Mouse (Mus musculus): ENCODE measurements around the gene Clec16a. TPM values are rescaled to one million over a fixed set of nuclear protein-coding genes. Genes with fewer than 3 reads are reported as not detected.
A peak's percentile ranks its signal among the peaks of the same experiment; 100 is the strongest.

Gene Clec16a
- polyA plus RNA-seq (2012; rRNA removed): 2.7 and 3.1 TPM in 2 replicates
- polyA plus RNA-seq (2014; fragmentation: Nextera tagmentation; extraction: Ambion mirVana): 9.6 and 10.0 TPM in 2 replicates

GRCm38 (mm10) chr16:10544995-10545622 is at the start of gene Clec16a:
Gene Clec16a (plus strand): TSS chr16:10545339.
- Histone ChIP-seq H3K27me3 (ENCODE audit: control insufficient read depth, insufficient read depth, low read length) (no peaks in the 10 kb centered on the region), H3K36me3 (replicated peaks; ENCODE audit: control insufficient read depth, insufficient read depth, low read depth) (no peaks in the 10 kb centered on the region), H3K4me3 (ENCODE audit: insufficient read depth in 1 of 2, low read depth in 2 of 2, low read length in 2 of 2) (peak within 1 kb of the TSS; percentile 88 to 97), H3K4me2 (ENCODE audit: low read depth) (peak within 1 kb of the TSS; percentile 83), H3K9ac (replicated peaks) (peak within 1 kb of the TSS; percentile 88), H3K4me1 (replicated peaks; ENCODE audit: control insufficient read depth in 2 of 2, insufficient read depth in 2 of 2, low read length in 1 of 2) (peaks cover 10 to 22% of the 10 kb centered on the region in 2 experiments), H3K9me3 (ENCODE audit: control insufficient read depth, low read length) (no peaks in the 10 kb centered on the region), H3K27ac (no peak within 1 kb of the TSS)
- peak; percentile 92 to 93 (median 92) for DNase-seq (ENCODE audit: low read depth in 3 of 3, low spot score in 3 of 3)
- under 1% methylated on average over 58 of the region's 58 CpGs for WGBS (ENCODE audit: insufficient replicate concordance)
- TF ChIP-seq EP300 (IDR thresholded peaks at IDR 0.05; ENCODE audit: low read depth) (no peak), CTCF (IDR thresholded peaks at IDR 0.05; ENCODE audit: low read depth) (no peak; the same call in 1 of the 2 replicates)
- peak; percentile 82 for ATAC-seq (ENCODE audit: insufficient read depth)

DNA sequence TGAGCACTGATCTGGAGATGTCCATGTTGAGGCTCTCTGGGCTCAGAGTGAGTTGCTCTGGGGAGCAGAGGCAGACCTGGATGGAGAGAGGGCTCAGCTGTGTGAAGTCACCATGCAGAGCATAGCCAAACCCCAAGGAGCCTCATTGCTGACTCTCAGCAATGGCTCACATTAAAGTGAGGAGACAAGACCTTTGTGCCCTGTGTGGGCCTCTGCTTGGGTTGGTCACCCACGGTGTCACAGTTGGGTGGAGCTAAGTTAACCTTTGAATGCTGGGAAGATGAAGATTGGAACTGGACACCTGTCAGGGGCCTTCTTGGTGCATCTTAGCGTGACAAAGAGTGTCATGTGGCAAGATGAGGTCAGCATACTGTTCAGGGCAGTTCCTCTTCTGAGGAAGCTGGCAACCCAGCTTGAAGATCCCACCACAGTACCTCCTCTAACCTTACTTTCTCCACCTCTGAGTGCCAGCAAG is 49.3 kb upstream of the Clec16a start:
- DNase-seq (ENCODE audit: low read depth in 3 of 3, low spot score in 3 of 3): no peak

GRCm38 (mm10) chr16:10498096-10498602 is 47.0 kb upstream of the Clec16a start:
- WGBS (ENCODE audit: insufficient replicate concordance): 52% methylated on average over 5 of the region's 5 CpGs

More for the DNA sequence above, 49.3 kb upstream of the Clec16a start:
- no peaks in the 10 kb centered on the region for H3K9me3 ChIP-seq (ENCODE audit: control insufficient read depth, low read length)
- no peak for ATAC-seq (ENCODE audit: insufficient read depth)
- no peak overlapping the region for H3K4me3 ChIP-seq (ENCODE audit: insufficient read depth in 1 of 2, low read depth in 2 of 2, low read length in 2 of 2)
- TF ChIP-seq EP300 (IDR thresholded peaks at IDR 0.05; ENCODE audit: low read depth) (no peak), CTCF (IDR thresholded peaks at IDR 0.05; ENCODE audit: low read depth) (no peak)
- WGBS (ENCODE audit: insufficient replicate concordance): 35% methylated on average over 2 of the region's 2 CpGs
- H3K4me1 ChIP-seq (replicated peaks; ENCODE audit: control insufficient read depth in 2 of 2, insufficient read depth in 2 of 2, low read length in 1 of 2): no peaks in the 10 kb centered on the region
- H3K4me2 ChIP-seq (ENCODE audit: low read depth): no peak overlapping the region
- H3K27me3 ChIP-seq (ENCODE audit: control insufficient read depth, insufficient read depth, low read length): no peaks in the 10 kb centered on the region
- H3K9ac ChIP-seq (replicated peaks): no peak overlapping the region
- no peak overlapping the region for H3K27ac ChIP-seq
- no peaks in the 10 kb centered on the region for H3K36me3 ChIP-seq (replicated peaks; ENCODE audit: control insufficient read depth, insufficient read depth, low read depth)

DNA sequence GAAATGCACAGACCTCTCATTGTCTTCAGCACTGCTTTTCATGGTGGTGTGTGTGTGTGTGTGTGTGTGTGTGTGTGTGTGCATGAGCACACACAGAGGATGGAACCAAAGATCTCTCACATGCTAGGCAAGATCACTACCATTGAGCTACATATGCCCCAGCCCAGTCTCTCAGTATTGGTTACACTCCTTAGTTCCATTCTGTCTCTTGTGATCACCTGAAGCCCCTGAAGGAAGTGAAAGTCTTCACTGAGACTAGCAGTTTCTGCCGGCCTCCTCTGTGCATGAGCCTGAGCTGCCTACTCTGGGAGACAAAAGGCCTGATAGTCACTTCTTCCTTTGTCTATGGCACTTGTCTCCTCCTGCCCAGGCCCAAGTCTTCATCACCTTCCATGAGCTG is 46.0 kb upstream of the Clec16a start:
- no peak overlapping the region for H3K27ac ChIP-seq
- ATAC-seq (ENCODE audit: insufficient read depth): no peak
- no peak for DNase-seq (ENCODE audit: low read depth in 3 of 3, low spot score in 3 of 3)
- no peak overlapping the region for H3K4me2 ChIP-seq (ENCODE audit: low read depth)
- no peak overlapping the region for H3K4me3 ChIP-seq (ENCODE audit: insufficient read depth in 1 of 2, low read depth in 2 of 2, low read length in 2 of 2)
- no peaks in the 10 kb centered on the region for H3K9me3 ChIP-seq (ENCODE audit: control insufficient read depth, low read length)
- H3K4me1 ChIP-seq (replicated peaks; ENCODE audit: control insufficient read depth in 2 of 2, insufficient read depth in 2 of 2, low read length in 1 of 2): no peaks in the 10 kb centered on the region
- no peaks in the 10 kb centered on the region for H3K36me3 ChIP-seq (replicated peaks; ENCODE audit: control insufficient read depth, insufficient read depth, low read depth)
- no peaks in the 10 kb centered on the region for H3K27me3 ChIP-seq (ENCODE audit: control insufficient read depth, insufficient read depth, low read length)
- TF ChIP-seq CTCF (IDR thresholded peaks at IDR 0.05; ENCODE audit: low read depth) (no peak), EP300 (IDR thresholded peaks at IDR 0.05; ENCODE audit: low read depth) (no peak)
- 50% methylated on average over 1 of the region's 1 CpGs for WGBS (ENCODE audit: insufficient replicate concordance)
- no peak overlapping the region for H3K9ac ChIP-seq (replicated peaks)

More at GRCm38 (mm10) chr16:10498096-10498602, 47.0 kb upstream of the Clec16a start:
- no peaks in the 10 kb centered on the region for H3K9me3 ChIP-seq (ENCODE audit: control insufficient read depth, low read length)
- no peaks in the 10 kb centered on the region for H3K27me3 ChIP-seq (ENCODE audit: control insufficient read depth, insufficient read depth, low read length)
- DNase-seq (ENCODE audit: low read depth in 3 of 3, low spot score in 3 of 3) (no peak), ATAC-seq (ENCODE audit: insufficient read depth) (no peak)
- no peak overlapping the region for H3K27ac ChIP-seq
- no peak overlapping the region for H3K4me3 ChIP-seq (ENCODE audit: insufficient read depth in 1 of 2, low read depth in 2 of 2, low read length in 2 of 2)
- no peaks in the 10 kb centered on the region for H3K36me3 ChIP-seq (replicated peaks; ENCODE audit: control insufficient read depth, insufficient read depth, low read depth)
- H3K4me1 ChIP-seq (replicated peaks; ENCODE audit: control insufficient read depth in 2 of 2, insufficient read depth in 2 of 2, low read length in 1 of 2): no peaks in the 10 kb centered on the region
- TF ChIP-seq EP300 (IDR thresholded peaks at IDR 0.05; ENCODE audit: low read depth): no peak
- H3K9ac ChIP-seq (replicated peaks): no peak overlapping the region
- no peak overlapping the region for H3K4me2 ChIP-seq (ENCODE audit: low read depth)

GRCm38 (mm10) chr16:10501865-10502264 is 43.3 kb upstream of the Clec16a start:
- ATAC-seq (ENCODE audit: insufficient read depth): no peak
- peak in 2 of 3 experiments; percentile 17 to 24 for DNase-seq (ENCODE audit: low read depth in 3 of 3, low spot score in 3 of 3)
- Histone ChIP-seq H3K4me3 (ENCODE audit: insufficient read depth in 1 of 2, low read depth in 2 of 2, low read length in 2 of 2) (no peak overlapping the region), H3K4me1 (replicated peaks; ENCODE audit: control insufficient read depth in 2 of 2, insufficient read depth in 2 of 2, low read length in 1 of 2) (no peaks in the 10 kb centered on the region), H3K9me3 (ENCODE audit: control insufficient read depth, low read length) (no peaks in the 10 kb centered on the region), H3K9ac (replicated peaks) (no peak overlapping the region), H3K36me3 (replicated peaks; ENCODE audit: control insufficient read depth, insufficient read depth, low read depth) (no peaks in the 10 kb centered on the region), H3K27ac (no peak overlapping the region), H3K4me2 (ENCODE audit: low read depth) (no peak overlapping the region), H3K27me3 (ENCODE audit: control insufficient read depth, insufficient read depth, low read length) (no peaks in the 10 kb centered on the region)
- 11% methylated on average over 8 of the region's 8 CpGs for WGBS (ENCODE audit: insufficient replicate concordance)
- TF ChIP-seq CTCF (IDR thresholded peaks at IDR 0.05; ENCODE audit: low read depth) (no peak), EP300 (IDR thresholded peaks at IDR 0.05; ENCODE audit: low read depth) (no peak)

Measured in liver, embryonic 14.5 days (tissue).